Mouse (Mus musculus): ENCODE measurements around the gene Dlx2. TPM values are rescaled to one million over a fixed set of nuclear protein-coding genes. Genes with fewer than 3 reads are reported as not detected.

Dlx2 gene
- polyA plus RNA-seq, 1 experiment from 2014 or later: 1.5 TPM

DNA sequence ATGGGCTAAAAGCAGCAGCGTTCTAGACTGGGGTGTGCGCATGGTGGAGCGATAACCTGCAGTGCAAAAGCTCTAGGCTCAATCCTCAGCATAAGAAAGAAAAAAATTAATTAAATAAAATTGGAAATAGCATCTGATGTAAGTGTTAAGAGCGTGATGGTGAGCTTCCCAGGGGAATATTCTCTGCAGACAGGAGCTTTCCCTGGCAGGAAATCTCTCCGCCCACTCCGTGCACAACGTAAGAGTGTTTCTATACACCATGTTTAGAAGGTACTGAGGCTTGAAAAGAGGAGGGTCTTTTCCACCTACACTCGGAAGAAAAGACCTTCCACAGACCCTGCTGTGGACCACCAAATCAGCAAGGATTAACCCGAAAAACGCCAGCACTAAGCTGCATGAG lies 52.1 kb downstream of the Dlx2 start:
- ATAC-seq: no peak
- H3K4me1 ChIP-seq (ENCODE audit: control insufficient read depth, insufficient read depth, low read length): no peaks in the 10 kb centered on the region
- 66% methylated on average over 10 of the region's 10 CpGs for WGBS
- H3K4me3 ChIP-seq (ENCODE audit: low read length): no peak overlapping the region
- H3K27ac ChIP-seq (ENCODE audit: low read length): no peak overlapping the region
- H3K9ac ChIP-seq (ENCODE audit: low read depth, low read length): no peak overlapping the region
- H3K36me3 ChIP-seq (ENCODE audit: control insufficient read depth, insufficient read depth, low read length): no peaks in the 10 kb centered on the region
- H3K9me3 ChIP-seq (ENCODE audit: control insufficient read depth, low read length): no peaks in the 10 kb centered on the region
- H3K4me2 ChIP-seq (ENCODE audit: low read depth, low read length): no peak overlapping the region
- H3K27me3 ChIP-seq (replicated peaks; ENCODE audit: control insufficient read depth, insufficient read depth, low read length): no peaks in the 10 kb centered on the region

Other genes with a start within 250 kb of the Dlx2 start
- 27.0 and 28.3 TPM in 2 replicates for gene Slc25a12, start 179.0 kb downstream of the Dlx2 start, polyA plus RNA-seq (2015; fragmentation: Nextera tagmentation; extraction: Ambion mirVana)
- 90.3 and 101 TPM in 2 replicates for gene Hat1, start 157.8 kb downstream of the Dlx2 start, polyA plus RNA-seq (2015; fragmentation: Nextera tagmentation; extraction: Ambion mirVana)
- 32.6 and 34.9 TPM in 2 replicates for gene Metap1d, start 93.5 kb downstream of the Dlx2 start, polyA plus RNA-seq (2015; fragmentation: Nextera tagmentation; extraction: Ambion mirVana)
- 4.2 and 5.1 TPM in 2 replicates for gene Dlx1, start 18.6 kb downstream of the Dlx2 start, polyA plus RNA-seq (2015; fragmentation: Nextera tagmentation; extraction: Ambion mirVana)
- 22.6 and 28.0 TPM in 2 replicates for gene Itga6, start 198.9 kb upstream of the Dlx2 start, polyA plus RNA-seq (2015; fragmentation: Nextera tagmentation; extraction: Ambion mirVana)

Measured in intestine, embryonic 16.5 days (tissue).